Mouse (Mus musculus): ENCODE measurements around the gene Gng3. TPM values are rescaled to one million over a fixed set of nuclear protein-coding genes. Genes with fewer than 3 reads are reported as not detected.

Gene Gng3
- total and polyA plus RNA-seq, 2 experiments from 2014 or later = 68.0 to 594 TPM

DNA sequence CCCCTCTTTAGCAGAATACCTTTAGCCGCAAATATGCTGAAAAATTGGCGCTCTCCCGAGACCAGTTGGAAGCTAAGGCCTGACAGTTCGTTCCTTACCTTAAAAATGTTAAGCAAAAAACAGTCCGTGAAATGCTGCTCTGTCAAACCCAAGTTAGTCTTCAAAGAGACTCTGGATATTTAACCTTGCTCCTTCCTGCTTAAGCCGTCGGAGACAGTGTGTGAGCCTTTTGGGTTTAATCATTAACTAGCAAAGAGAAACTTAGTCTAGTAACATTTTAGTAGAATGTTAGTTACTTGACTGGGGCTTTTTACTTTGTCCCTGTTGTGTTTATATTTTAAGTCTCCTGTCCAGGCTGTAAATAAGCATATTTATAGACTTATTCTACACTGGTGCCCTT is 17.8 kb downstream of the Gng3 start:
- Histone ChIP-seq H3K27me3 (ENCODE audit: insufficient read depth, low read length) (no peaks in the 10 kb centered on the region), H3K9me3 (ENCODE audit: low read length) (no peaks in the 10 kb centered on the region), H3K4me1 (ENCODE audit: insufficient read depth) (peaks cover 32% of the 10 kb centered on the region), H3K4me3 (ENCODE audit: low read depth, low read length) (peak overlapping the region; percentile 97), H3K36me3 (ENCODE audit: insufficient read depth) (peaks cover 26% of the 10 kb centered on the region), H3K27ac (ENCODE audit: low read depth, low read length) (no peak overlapping the region), H3K9ac (peak overlapping the region; percentile 96), H3K4me2 (ENCODE audit: low read depth) (peak overlapping the region; percentile 88)
- ATAC-seq (no peak), DNase-seq (no peak)
- under 1% methylated on average over 7 of the region's 7 CpGs for whole genome bisulfite sequencing
- TF ChIP-seq CTCF (IDR thresholded peaks at IDR 0.05; ENCODE audit: low read depth) = no peak

- H3K27me3 ChIP-seq (ENCODE audit: insufficient read depth, low read length) = no peaks in the 10 kb centered on the region
- TF ChIP-seq CTCF (IDR thresholded peaks at IDR 0.05; ENCODE audit: low read depth) = no peak
- ATAC-seq (no peak), DNase-seq (no peak)
- peak overlapping the region; percentile 100 for H3K27ac ChIP-seq (ENCODE audit: low read depth, low read length)
- H3K9ac ChIP-seq = peak overlapping the region; percentile 96
- peak overlapping the region; percentile 97 for H3K4me3 ChIP-seq (ENCODE audit: low read depth, low read length)
- peak overlapping the region; percentile 88 for H3K4me2 ChIP-seq (ENCODE audit: low read depth)
- H3K36me3 ChIP-seq (ENCODE audit: insufficient read depth) = peaks cover 21% of the 10 kb centered on the region
- H3K4me1 ChIP-seq (ENCODE audit: insufficient read depth) = peaks cover 32% of the 10 kb centered on the region
- H3K9me3 ChIP-seq (ENCODE audit: low read length) = no peaks in the 10 kb centered on the region
- WGBS = under 1% methylated on average over 47 of the region's 48 CpGs
Measured at GRCm38 (mm10) chr19:8820424-8820956, 18.5 kb downstream of the Gng3 start.

DNA sequence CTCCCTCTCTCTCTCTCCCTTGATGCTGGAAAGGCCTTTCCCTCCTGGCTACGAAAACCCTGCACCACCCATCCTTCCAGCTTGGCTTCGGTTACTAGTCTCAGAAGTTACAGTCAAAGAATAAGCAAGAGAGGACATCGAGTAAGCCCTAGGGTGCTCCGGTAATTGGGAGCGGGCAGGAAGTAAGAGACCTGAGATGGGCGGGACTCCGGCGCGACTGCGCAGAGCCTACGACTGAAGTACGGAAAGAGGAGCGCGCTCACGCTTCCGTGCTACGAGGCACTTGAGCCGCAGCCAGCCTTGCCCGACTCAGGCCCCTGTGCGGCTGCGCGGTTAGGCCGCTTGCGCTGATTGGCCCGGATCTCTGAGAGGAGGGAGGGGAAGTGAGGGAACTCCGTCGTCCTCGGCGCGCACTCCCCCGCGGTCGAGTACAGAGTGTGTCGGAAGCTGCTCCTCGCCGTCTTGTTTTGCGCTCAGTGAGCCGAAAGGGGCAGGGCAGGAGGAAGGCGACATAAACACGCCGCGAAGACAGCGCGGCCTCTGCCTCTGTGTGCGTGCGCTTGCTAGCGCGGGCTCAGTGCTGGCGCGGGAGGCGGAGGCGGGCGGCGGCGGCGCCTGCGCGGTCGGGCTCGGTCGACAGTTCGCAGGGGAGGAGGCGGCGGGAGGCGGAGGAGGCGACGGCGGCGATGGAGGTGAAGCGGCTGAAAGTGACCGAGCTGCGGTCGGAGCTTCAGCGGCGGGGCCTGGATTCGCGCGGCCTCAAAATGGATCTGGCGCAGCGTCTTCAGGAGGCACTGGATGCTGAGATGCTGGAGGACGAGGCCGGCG is 19.2 kb downstream of the Gng3 start, which contains the start of gene Hnrnpul2:
Hnrnpul2 (plus strand) TSS at position 415 of the 828 bp plus-strand sequence.
- no peaks in the 10 kb centered on the region for H3K9me3 ChIP-seq (ENCODE audit: low read length)
- peak within 1 kb of the TSS; percentile 88 for H3K4me2 ChIP-seq (ENCODE audit: low read depth)
- TF ChIP-seq CTCF (IDR thresholded peaks at IDR 0.05; ENCODE audit: low read depth) = 0 out of 2 replicates have a peak, but pooled peaks have one; percentile 1
- peaks cover 32% of the 10 kb centered on the region for H3K4me1 ChIP-seq (ENCODE audit: insufficient read depth)
- ATAC-seq (peak; percentile 93), DNase-seq (peak; percentile 100)
- H3K27ac ChIP-seq (ENCODE audit: low read depth, low read length) = peak within 1 kb of the TSS; percentile 100
- no peaks in the 10 kb centered on the region for H3K27me3 ChIP-seq (ENCODE audit: insufficient read depth, low read length)
- H3K4me3 ChIP-seq (ENCODE audit: low read depth, low read length) = peak within 1 kb of the TSS; percentile 97
- WGBS = 2% methylated on average over 74 of the region's 83 CpGs
- H3K36me3 ChIP-seq (ENCODE audit: insufficient read depth) = peaks cover 17% of the 10 kb centered on the region
- peak within 1 kb of the TSS; percentile 96 for H3K9ac ChIP-seq

DNA sequence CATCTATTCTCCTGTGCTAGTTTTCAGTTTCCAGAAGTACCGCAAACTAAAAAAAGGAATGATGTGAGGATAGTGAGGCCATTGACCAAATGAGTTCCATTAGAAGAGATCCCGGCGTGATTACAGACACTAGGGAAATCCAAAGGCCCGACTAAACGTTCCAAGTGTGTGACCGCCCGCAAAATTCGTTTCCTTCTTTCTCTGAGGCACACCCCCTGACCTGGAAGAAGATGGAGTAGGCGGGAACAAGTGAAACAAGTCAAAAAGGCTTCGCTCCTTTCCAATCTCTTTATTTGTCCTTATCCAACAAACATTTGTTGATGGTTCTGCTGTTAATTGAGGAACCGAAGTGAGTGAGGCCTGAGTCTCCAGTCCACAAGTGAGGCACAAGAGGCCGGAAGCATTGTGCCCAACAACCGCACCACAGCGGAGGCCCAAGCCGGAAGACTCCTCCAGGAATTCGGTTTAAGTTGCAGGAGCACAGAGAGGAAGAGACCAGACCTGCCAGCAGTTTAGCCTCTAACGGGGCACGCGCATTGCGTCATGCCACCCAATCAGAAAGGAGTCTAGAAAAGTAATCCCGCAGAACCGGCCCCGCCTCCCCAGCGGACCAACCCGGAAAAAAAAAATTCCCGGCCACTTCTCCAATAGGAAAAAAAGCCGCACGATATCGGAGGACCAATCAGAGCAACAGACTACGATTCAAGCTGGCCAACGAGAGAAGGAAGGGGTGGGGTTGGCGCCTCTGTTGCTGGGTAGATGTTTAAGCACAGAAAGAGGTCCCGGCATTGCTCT is 20.0 kb downstream of the Gng3 start, which contains the start of gene Ttc9c:
Ttc9c (minus strand) TSS at position 533 of the 795 bp plus-strand sequence.
- H3K27me3 ChIP-seq (ENCODE audit: insufficient read depth, low read length) = no peaks in the 10 kb centered on the region
- H3K9me3 ChIP-seq (ENCODE audit: low read length) = no peaks in the 10 kb centered on the region
- peaks cover 11% of the 10 kb centered on the region for H3K36me3 ChIP-seq (ENCODE audit: insufficient read depth)
- ATAC-seq = peak; percentile 92
- peak within 1 kb of the TSS; percentile 96 for H3K9ac ChIP-seq
- H3K4me3 ChIP-seq (ENCODE audit: low read depth, low read length) = peak within 1 kb of the TSS; percentile 97
- TF ChIP-seq CTCF (IDR thresholded peaks at IDR 0.05; ENCODE audit: low read depth) = no peak
- under 1% methylated on average over 33 of the region's 33 CpGs for WGBS
- peaks cover 32% of the 10 kb centered on the region for H3K4me1 ChIP-seq (ENCODE audit: insufficient read depth)
- peak within 1 kb of the TSS; percentile 100 for H3K27ac ChIP-seq (ENCODE audit: low read depth, low read length)
- H3K4me2 ChIP-seq (ENCODE audit: low read depth) = peak within 1 kb of the TSS; percentile 88
- DNase-seq = peak; percentile 99

DNA sequence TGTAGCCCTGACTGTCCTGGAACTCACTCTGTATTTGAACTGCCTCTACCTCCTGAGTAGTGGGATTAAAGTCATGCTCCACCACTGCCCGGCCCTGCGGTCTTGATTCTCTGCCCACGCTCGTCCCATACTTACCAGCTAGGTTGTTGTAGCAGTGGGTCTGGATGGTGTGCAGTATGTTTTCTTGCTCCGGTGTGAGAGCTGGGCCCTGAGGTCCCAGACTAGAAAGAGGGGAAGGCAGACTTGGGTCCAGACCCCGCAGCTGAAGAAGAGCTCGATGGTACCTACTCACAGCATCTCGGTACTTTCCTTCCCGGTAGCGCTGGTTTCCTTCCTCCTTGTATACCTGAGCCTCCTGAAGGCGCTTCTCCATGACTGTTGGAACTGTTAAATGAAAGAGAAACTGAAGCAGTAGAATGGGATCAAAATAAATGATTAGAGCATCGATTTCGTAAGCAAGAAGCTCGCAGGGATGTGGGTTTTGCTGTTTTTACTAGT is 20.6 kb downstream of the Gng3 start:
- Histone ChIP-seq H3K4me3 (ENCODE audit: low read depth, low read length) (peak overlapping the region; percentile 97), H3K27me3 (ENCODE audit: insufficient read depth, low read length) (no peaks in the 10 kb centered on the region), H3K4me1 (ENCODE audit: insufficient read depth) (peaks cover 32% of the 10 kb centered on the region), H3K9ac (peak overlapping the region; percentile 63), H3K9me3 (ENCODE audit: low read length) (no peaks in the 10 kb centered on the region), H3K27ac (ENCODE audit: low read depth, low read length) (peak overlapping the region; percentile 100), H3K4me2 (ENCODE audit: low read depth) (peak overlapping the region; percentile 88), H3K36me3 (ENCODE audit: insufficient read depth) (peaks cover 5% of the 10 kb centered on the region)
- no peak for ATAC-seq
- no peak for DNase-seq
- WGBS = 27% methylated on average over 14 of the region's 14 CpGs
- no peak for TF ChIP-seq CTCF (IDR thresholded peaks at IDR 0.05; ENCODE audit: low read depth)

DNA sequence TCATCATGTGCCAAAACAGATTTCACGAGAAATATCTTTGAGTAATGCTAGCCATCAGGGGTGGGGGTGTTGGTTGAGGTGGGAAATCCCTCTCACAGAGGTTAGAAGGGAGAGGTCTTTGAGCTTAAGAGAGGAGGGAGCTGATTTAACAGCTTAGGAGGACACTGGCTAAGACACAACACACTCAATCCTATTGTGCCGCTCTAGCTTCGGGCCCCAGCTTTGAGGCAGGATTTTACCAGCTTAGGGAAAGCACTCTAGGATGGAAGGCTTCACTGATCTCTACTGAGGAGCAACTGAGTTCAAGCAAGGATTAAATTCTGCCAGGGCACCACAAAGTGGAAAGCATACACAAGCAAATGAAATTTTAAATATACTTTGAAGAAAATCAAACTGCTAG is 22.0 kb downstream of the Gng3 start:
- no peak for TF ChIP-seq CTCF (IDR thresholded peaks at IDR 0.05; ENCODE audit: low read depth)
- no peak overlapping the region for H3K27ac ChIP-seq (ENCODE audit: low read depth, low read length)
- DNase-seq (no peak), ATAC-seq (no peak)
- no peaks in the 10 kb centered on the region for H3K27me3 ChIP-seq (ENCODE audit: insufficient read depth, low read length)
- peak overlapping the region; percentile 17; the same call in 1 of the 2 replicates for H3K4me2 ChIP-seq (ENCODE audit: low read depth)
- H3K9ac ChIP-seq = peak overlapping the region; percentile 29; the same call in 1 of the 2 replicates
- 55% methylated on average over 3 of the region's 3 CpGs for WGBS
- peaks cover 4% of the 10 kb centered on the region for H3K36me3 ChIP-seq (ENCODE audit: insufficient read depth)
- H3K4me3 ChIP-seq (ENCODE audit: low read depth, low read length) = no peak overlapping the region
- no peaks in the 10 kb centered on the region for H3K9me3 ChIP-seq (ENCODE audit: low read length)
- H3K4me1 ChIP-seq (ENCODE audit: insufficient read depth) = peaks cover 28% of the 10 kb centered on the region
